Mouse (Mus musculus) intestine, postnatal 0 days (tissue): ENCODE results near the gene Riox1. TPM values are rescaled to one million over a fixed set of nuclear protein-coding genes. Genes with fewer than 3 reads are reported as not detected.
A peak's percentile ranks its signal among the peaks of the same experiment; 100 is the strongest.

Experiments used
- ATAC-seq: fragments of 200-750 bp; cut with Nextera tagmentation; 2 replicates; pipeline ENCODE4 v1.8.0; 2017; ENCODE audit warnings: mild to moderate bottlenecking, moderate TSS enrichment, moderate library complexity
- H3K27ac ChIP-seq: fragments of 300-500 bp; sonication (generic); 2 replicates; pipeline ENCODE4 v1.5.1; 2014; ENCODE audit warnings: mild to moderate bottlenecking, low read depth, low read length, moderate library complexity
- H3K27me3 ChIP-seq: fragments of 300-500 bp; sonication (generic); replicated peaks from 2 replicates; pipeline ENCODE4 v1.6.1; 2014; ENCODE audit warnings: low read length, mixed read lengths; ENCODE audit not compliant: control insufficient read depth, insufficient read depth
- H3K36me3 ChIP-seq: fragments of 300-500 bp; sonication (generic); 2 replicates; pipeline ENCODE4 v1.6.1; 2014; ENCODE audit warnings: mild to moderate bottlenecking, moderate library complexity; ENCODE audit not compliant: control insufficient read depth, insufficient read depth
- H3K4me1 ChIP-seq: fragments of 300-500 bp; sonication (generic); replicated peaks from 2 replicates; pipeline ENCODE4 v1.6.1; 2014; ENCODE audit warnings: antibody characterized with exemption, low read length, mixed read lengths; ENCODE audit not compliant: control insufficient read depth, insufficient read depth
- H3K4me2 ChIP-seq: fragments of 300-500 bp; sonication (generic); replicated peaks from 2 replicates; pipeline ENCODE4 v1.6.1; 2014; ENCODE audit warnings: low read depth, mild to moderate bottlenecking, moderate library complexity
- H3K4me3 ChIP-seq: fragments of 300-500 bp; sonication (generic); 2 replicates; pipeline ENCODE4 v1.5.1; 2014; ENCODE audit warnings: low read depth, low read length
- H3K9ac ChIP-seq: fragments of 300-500 bp; sonication (generic); 2 replicates; pipeline ENCODE4 v1.6.1; 2014; ENCODE audit warnings: mild to moderate bottlenecking, low read depth, low read length
- H3K9me3 ChIP-seq: fragments of 300-500 bp; sonication (generic); 2 replicates; pipeline ENCODE4 v1.6.1; 2016; ENCODE audit warnings: mixed run types; ENCODE audit not compliant: control insufficient read depth
- CTCF ChIP-seq: sonication (generic); IDR thresholded peaks from 2 replicates; pipeline ENCODE4 v1.5.1; 2016; ENCODE audit warnings: low read depth, mild to moderate bottlenecking, control low read depth, antibody characterized with exemption, moderate library complexity
- WGBS: fragments of 180-500 bp; shearing (Covaris S2); extraction: QIAGEN DNeasy Blood & Tissue Kit; methylation state at CpG from one replicate; pipeline ENCODE4 v1.1.7; 2014; 5-methylcytosine and 5-hydroxymethylcytosine counted together
- polyA plus RNA-seq: library from polyadenylated mRNA; unstranded; fragments of >200 nt; fragmentation: Nextera tagmentation; extraction: Ambion mirVana; gene quantifications from 2 replicates; pipeline ENCODE4 v1.2.1, GENCODE M21; 2015

Riox1 gene
- polyA plus RNA-seq, 1 experiment from 2014 or later = 11.4 TPM

- Histone ChIP-seq H3K27ac (peak within 1 kb of the TSS; percentile 98), H3K9ac (peak within 1 kb of the TSS; percentile 98), H3K36me3 (no peaks in the 10 kb centered on the region), H3K4me1 (peaks cover 13% of the 10 kb centered on the region; the same call in 1 of the 2 replicates), H3K27me3 (no peaks in the 10 kb centered on the region), H3K9me3 (no peaks in the 10 kb centered on the region), H3K4me2 (peak within 1 kb of the TSS; percentile 93), H3K4me3 (peak within 1 kb of the TSS; percentile 97)
- no peak for TF ChIP-seq CTCF
- peak; percentile 99 for ATAC-seq
- under 1% methylated on average over 57 of the region's 63 CpGs for WGBS
These were observed 28.6 kb upstream of the Riox1 start, which contains the start of gene Numb for GRCm38 (mm10) chr12:83921535-83922381. TSS of gene Numb (minus strand) at chr12:83921934.

DNA sequence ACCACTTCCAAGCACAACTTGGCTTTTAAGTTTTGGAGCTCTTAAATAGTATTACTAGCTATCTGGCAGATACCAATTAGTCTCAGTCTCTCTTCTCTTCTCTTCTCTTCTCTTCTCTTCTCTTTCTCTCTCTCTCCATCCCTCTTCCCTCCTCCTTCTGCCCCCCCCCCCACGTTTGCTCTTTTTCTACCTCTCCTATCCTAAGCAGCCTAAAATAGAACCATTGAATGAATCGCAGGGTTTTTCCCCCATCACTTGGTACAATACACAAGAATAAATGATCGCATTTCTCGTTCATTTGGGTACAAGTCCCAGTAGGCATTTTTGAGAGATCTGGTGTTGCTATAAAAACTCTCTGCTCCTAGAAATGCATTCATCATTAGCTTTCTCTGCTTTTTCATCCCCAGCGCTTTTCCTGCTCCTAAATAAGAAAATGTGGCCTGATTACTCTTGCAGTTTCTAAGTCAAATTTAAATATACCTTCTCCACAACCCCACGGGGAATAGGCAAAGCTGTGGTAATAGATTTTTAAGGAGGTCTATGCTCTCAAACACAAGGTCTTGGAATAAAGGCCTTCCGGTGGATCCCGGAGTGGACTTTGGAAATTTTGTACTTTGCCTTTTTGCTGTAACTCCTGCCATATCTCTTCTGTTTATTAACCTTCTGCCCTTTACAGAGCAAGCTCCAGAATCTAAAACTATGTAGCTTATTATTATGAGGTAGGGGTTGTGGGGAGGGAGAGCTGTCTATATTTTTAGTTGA is 27.5 kb upstream of the Riox1 start:
- H3K9me3 ChIP-seq = no peaks in the 10 kb centered on the region
- no peaks in the 10 kb centered on the region for H3K27me3 ChIP-seq
- no peak for ATAC-seq
- peak overlapping the region; percentile 97 for H3K4me3 ChIP-seq
- peak overlapping the region; percentile 93 for H3K4me2 ChIP-seq
- peak overlapping the region; percentile 57; the same call in 1 of the 2 replicates for H3K9ac ChIP-seq
- TF ChIP-seq CTCF = no peak
- H3K36me3 ChIP-seq = no peaks in the 10 kb centered on the region
- peak overlapping the region; percentile 89 for H3K27ac ChIP-seq
- WGBS = 13% methylated on average over 8 of the region's 8 CpGs
- H3K4me1 ChIP-seq = peaks cover 15% of the 10 kb centered on the region; the same call in 1 of the 2 replicates

GRCm38 (mm10) chr12:83923486-83923859 is 26.9 kb upstream of the Riox1 start:
- peak overlapping the region; percentile 93 for H3K4me2 ChIP-seq
- H3K4me3 ChIP-seq = no peak overlapping the region
- no peak for ATAC-seq
- TF ChIP-seq CTCF = no peak
- H3K27ac ChIP-seq = peak overlapping the region; percentile 89
- H3K36me3 ChIP-seq = no peaks in the 10 kb centered on the region
- no peak overlapping the region for H3K9ac ChIP-seq
- H3K9me3 ChIP-seq = no peaks in the 10 kb centered on the region
- WGBS = 40% methylated on average over 1 of the region's 1 CpGs
- H3K27me3 ChIP-seq = no peaks in the 10 kb centered on the region
- peaks cover 17% of the 10 kb centered on the region; the same call in 1 of the 2 replicates for H3K4me1 ChIP-seq

GRCm38 (mm10) chr12:83924332-83924731 is 26.1 kb upstream of the Riox1 start:
- H3K4me2 ChIP-seq = 0 out of 2 replicates have a peak overlapping the region, but pooled peaks have one; percentile 1
- ATAC-seq = no peak
- peaks cover 17% of the 10 kb centered on the region; the same call in 1 of the 2 replicates for H3K4me1 ChIP-seq
- H3K4me3 ChIP-seq = no peak overlapping the region
- no peak overlapping the region for H3K9ac ChIP-seq
- no peaks in the 10 kb centered on the region for H3K9me3 ChIP-seq
- WGBS = 51% methylated on average over 3 of the region's 3 CpGs
- H3K27ac ChIP-seq = peak overlapping the region; percentile 89
- no peaks in the 10 kb centered on the region for H3K36me3 ChIP-seq
- TF ChIP-seq CTCF = no peak
- no peaks in the 10 kb centered on the region for H3K27me3 ChIP-seq

DNA sequence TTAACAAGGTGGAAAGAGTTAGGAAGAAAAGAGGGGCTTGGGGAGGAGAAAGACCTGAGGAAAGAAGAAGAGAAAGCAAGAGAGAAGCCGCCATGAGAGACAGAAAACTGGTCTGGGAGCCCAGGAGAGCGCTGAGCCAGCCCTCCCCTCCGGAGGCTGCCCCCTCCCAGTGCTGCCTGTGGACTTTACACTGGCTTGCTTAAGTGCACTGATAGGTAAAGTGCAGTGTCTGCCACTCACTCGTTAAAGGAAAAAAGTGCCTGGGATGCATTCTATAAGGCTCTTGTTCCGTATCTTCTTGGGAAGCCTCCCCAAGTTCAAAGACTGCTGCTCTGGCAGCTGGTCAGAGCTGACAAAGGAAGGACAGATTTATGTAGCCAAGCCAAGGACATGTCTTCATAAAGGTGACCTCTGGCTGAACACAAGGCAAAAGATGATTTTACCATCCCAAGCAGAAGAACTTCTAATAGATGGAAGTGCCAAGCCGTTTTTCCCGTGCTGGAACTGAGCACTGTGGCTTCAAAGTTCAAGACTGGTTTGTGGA is 25.2 kb upstream of the Riox1 start:
- Histone ChIP-seq H3K4me2 (peak overlapping the region; percentile 55), H3K27me3 (no peaks in the 10 kb centered on the region), H3K9ac (0 out of 2 replicates have a peak overlapping the region, but pooled peaks have one; percentile 3), H3K4me1 (peaks cover 17% of the 10 kb centered on the region; the same call in 1 of the 2 replicates), H3K4me3 (0 out of 2 replicates have a peak overlapping the region, but pooled peaks have one; percentile 11), H3K36me3 (no peaks in the 10 kb centered on the region), H3K9me3 (no peaks in the 10 kb centered on the region), H3K27ac (peak overlapping the region; percentile 89)
- TF ChIP-seq CTCF = no peak
- WGBS = 37% methylated on average over 7 of the region's 7 CpGs
- ATAC-seq = peak; percentile 44

- Histone ChIP-seq H3K4me1 (peaks cover 17% of the 10 kb centered on the region; the same call in 1 of the 2 replicates), H3K36me3 (no peaks in the 10 kb centered on the region), H3K27me3 (no peaks in the 10 kb centered on the region), H3K9me3 (no peaks in the 10 kb centered on the region), H3K27ac (peak overlapping the region; percentile 89), H3K4me2 (no peak overlapping the region), H3K4me3 (no peak overlapping the region), H3K9ac (no peak overlapping the region)
- no peak for ATAC-seq
- 51% methylated on average over 2 of the region's 2 CpGs for WGBS
- TF ChIP-seq CTCF = no peak
These were observed 24.3 kb upstream of the Riox1 start for GRCm38 (mm10) chr12:83926061-83926460.
